Mouse (Mus musculus): Measurements from ENCODE around the gene Zfp869.
"Not testable (repeated sequence)": the region's sequence is repeated elsewhere in the genome, so short reads cannot be mapped to it uniquely, and the experiment has no call there.

The Zfp869 gene

DNA sequence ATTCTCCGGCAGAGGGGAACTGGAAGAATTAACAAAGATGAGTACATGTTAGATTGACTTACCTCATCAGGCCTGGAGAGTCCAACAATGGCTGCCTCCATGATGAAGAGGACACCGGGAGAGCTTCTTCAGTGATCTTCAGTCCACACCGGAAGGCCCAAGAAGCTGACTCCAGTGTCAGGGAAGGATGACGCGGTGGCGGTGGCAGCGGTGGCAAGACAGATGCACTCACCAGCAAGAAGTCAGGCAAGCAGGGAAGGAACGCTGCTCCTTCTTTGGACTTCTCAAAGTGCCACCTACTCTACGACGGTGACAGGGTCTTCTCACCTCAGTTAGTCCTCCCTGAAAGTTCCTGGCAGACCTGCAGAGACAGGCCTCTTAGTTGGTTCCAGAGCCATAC, at the start of gene Zfp869:
Zfp869 (minus strand) TSS at position 101 of the 400 bp plus-strand sequence.
- DNase-seq (ENCODE audit: low spot score) = not testable (repeated sequence)

DNA sequence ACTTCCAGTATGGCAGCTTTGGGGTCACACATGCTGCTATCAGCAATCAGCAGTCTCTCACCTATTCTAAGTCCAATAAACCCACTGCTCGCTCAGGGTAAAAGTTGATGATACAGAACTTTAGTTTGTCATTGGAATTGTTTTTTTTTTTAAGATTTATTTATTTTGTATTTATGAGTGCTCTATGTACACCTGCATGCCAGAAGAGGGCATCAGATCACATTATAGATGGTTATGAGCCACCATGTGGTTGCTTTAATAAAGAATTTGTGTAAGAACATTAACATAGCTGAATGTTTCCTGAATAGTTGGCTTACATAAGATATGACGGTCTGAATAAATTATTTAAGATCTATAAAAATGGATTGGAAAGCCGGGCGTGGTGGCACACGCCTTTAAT, 47.8 kb upstream of the Zfp869 start:
- no peak for DNase-seq (ENCODE audit: low spot score)

DNA sequence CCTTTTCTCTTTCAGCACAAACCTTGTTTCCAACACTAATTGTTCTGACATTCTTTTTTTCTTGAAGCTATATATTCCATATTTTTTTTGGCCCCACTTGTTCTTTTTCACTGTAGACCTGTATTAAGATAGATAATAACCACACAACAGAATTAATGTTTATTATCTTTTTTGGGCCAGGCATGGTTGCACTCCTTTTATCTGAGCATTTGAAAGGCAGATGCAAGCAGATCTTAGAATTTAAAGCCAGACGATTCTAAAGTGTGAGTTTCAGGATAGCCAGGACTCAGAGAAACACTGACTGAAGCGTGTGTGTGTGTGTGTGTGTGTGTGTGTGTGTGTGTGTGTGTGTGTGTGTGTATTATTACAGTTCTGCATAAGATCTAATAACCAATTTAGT, 41.9 kb upstream of the Zfp869 start:
- DNase-seq (ENCODE audit: low spot score) = no peak

DNA sequence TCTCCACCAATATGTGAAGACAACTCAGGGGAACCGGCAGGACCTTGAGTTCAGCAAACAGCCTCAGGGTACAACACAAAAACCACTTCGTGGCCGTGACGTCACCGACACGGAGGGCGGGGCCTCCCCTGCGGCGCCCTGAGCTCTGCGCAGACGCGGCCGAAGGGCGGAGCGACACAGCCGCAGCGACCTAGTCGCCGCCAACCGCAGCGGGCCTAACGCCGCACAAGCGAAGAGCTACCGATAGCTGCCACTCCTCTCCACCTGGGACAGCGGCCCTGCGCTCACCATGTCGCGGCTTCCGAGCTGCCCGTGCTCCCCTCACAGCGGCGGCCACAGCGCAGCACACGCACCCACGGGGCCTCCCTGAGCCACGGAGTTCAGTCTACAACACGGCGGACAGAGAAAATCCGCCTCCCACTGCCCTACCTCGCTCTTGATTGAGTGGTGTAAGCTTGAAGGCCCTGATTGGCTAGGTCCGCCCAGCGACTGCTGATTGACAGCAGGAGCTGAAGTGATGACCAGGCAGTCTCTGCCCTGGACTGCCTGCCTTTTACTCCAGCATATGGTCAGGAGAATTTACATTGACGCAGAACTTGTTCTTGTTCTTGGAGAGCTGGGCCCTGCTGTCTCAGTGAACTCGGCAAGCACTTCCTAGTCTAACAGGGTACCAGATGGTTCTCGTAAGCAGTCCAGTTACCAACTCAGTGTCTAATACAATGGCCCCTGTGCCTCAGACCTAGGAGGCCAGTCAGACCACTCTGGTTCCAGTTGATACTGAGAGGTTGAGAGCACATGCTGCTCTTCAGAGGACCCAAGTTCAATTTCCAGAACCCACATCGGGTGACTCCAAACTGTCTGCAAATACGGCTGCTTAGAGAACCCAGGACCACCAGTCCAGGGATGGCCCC, 39.3 kb upstream of the Zfp869 start, which contains the start of gene Zfp963:
Zfp963 (minus strand) TSS at position 427 of the 911 bp plus-strand sequence.
- peak; percentile 93 for DNase-seq (ENCODE audit: low spot score)

DNA sequence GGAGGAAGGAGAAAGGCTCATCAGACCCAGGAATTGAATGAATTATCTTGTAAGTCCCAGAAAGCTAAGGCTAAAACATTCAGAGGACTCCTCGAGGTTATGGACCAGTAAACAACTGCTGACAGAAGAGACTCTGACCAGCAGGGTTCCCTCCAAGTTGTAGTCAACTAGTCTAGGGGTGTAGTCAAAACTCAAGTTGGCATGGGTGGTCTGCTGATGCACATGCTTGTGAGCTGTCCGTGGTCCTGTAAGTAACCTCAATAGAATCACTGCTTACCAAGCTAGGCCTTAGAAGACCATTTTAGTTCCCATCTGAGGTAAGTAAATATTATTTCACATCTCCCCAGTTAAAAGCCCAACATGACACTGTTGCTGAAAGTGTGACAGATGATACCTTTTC, 30.7 kb upstream of the Zfp869 start:
- DNase-seq (ENCODE audit: low spot score) = no peak

DNA sequence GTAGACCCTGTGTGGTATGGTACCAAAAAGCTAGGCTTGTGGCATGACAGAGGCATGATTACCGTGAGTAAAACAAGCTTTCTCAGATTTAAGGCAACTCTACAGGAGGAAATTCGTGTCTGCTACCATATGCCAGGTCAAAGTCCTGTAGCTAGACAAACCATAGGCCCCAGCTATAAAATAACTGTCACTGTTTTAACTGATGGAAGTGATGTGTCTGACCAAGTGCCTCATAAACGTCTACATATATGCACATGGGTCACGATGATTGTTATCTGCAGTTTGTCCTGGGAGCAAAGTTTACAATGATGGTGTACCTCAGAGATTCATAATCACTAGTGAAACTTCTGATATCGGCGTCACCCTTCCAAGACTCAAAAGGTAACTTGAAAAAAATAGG, 30.2 kb upstream of the Zfp869 start:
- no peak for DNase-seq (ENCODE audit: low spot score)

DNA sequence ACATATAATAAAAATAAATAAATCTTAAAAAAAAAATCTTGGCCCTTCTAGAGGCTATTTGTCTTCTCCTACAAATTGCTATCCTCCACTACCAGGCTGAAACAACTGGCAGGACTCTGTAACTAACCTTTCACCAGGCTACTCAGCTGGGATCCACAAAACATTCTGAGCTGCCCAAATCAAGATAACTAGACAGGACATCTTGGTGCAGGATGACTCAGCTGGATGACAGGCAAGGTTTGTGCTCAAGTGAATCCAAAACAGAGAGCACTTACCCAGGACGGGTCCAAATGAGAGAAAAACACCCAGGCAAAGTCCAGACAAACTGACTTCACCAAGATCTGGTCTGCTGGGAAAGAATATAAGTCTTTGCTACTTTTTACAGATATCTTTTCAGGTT, 25.0 kb upstream of the Zfp869 start:
- no peak for DNase-seq (ENCODE audit: low spot score)

DNA sequence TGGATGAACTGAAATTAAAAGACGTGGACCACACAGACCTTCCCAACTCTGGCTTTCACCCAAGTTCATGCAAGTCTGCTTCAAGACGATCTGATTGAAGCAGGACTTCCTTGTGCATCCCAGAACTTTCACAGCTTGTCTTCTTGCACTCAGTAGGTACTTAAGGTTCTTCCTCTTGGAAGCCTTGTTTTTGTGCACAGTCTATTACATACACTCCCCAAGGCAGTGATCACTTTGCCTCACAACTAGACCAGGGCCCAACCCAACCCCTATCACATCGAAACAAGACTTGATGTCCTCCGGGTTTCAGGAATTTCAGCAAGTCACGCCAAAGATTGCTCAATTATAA, 6.7 kb upstream of the Zfp869 start:
- DNase-seq (ENCODE audit: low spot score) = no peak

DNA sequence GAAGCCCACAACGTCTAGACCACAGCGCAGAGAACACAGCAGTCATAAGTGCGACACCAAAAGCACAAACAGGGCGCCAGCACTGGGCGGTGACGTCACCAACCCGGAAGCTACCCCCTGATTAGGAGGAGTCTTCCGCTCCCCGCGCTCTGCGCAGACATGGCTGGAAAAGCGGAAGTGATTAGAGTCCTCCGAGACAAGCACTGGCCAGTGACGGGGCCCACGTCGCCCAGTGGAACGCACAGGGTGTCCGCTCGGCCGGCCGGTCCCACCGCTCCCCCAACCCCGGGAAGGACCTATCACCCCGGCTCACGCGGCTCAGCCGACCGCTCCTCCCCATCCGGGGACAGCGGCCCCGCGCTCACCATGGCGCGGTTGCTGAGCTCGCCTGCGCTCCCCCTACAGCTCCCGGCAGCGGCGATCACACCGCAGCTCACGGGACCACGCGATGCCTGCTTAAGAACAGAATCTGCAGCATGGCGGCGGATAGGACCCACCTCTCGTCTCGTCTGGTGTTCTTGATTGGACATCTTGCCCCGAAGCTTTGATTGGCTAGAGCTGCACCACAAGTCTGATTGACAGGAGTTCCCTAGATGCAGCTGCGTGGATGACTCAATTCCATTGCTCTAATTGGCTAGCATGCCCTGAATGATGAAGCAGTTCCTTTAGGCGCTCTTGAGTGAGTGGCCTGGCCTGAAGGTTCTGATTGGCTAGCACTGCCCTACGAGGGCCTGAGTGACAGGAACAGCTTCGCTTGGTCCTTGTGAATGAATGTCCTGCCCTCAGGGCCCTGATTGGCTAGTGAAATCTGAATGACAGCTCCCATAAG, 6.1 kb upstream of the Zfp869 start:
- peak; percentile 97 for DNase-seq (ENCODE audit: low spot score)

DNA sequence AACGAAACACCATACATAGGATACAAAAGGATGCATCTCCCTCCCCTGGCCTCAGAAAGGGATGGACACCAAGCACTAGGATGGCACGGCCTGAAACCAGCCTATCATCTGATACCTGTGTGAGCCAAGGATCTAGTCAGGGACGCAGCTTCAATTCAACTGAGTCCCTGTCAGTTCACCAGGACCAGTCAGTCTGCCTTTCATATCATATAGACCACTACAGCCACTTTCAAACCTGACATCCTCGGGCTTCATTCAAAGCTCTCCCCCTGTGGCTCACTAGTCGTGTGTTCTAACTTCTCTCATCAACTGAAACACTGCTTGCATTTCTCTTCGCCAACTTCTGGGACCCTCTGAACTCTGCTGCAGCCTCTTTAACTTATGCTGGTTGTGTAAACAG, 4.8 kb upstream of the Zfp869 start:
- DNase-seq (ENCODE audit: low spot score) = no peak

DNA sequence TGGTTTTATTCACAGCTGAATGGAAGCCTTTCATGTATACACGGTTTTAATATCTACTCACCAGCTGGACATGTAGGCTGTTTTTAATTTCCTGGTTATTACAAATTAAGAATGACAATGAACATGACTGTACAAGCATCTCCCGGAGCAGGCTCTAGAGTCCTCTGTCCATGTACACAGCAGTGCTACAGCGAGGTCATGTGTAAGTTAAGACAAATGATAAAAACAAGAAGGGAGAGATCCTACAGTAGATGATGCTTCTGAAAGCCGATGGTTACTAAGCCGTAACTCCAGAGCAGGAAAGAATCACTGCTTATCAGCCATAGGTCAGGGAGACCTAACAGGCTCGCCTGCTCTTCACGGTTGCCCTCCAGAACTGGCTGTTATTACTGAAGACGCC, 3.0 kb upstream of the Zfp869 start:
- DNase-seq (ENCODE audit: low spot score) = no peak

DNA sequence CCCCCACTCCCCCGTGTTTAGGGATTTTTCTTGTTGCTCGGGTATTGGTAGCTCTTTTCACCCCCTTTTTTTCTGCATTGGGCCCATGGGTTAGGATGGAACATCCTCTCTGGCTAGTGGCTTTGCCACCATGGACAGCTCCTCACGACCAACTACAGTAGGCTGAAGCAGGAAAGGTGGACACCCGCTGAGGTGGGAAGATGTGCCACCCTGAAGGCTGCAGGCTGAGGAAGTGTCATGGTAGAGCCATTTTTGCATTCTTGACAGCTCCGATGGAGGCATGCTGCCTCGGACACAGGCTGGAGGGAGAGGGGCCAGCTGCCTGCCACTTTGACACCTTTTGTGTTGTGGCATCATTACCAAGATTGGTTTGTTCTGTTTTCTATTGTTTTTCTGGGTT, 8.7 kb downstream of the Zfp869 start:
- DNase-seq (ENCODE audit: low spot score) = no peak

DNA sequence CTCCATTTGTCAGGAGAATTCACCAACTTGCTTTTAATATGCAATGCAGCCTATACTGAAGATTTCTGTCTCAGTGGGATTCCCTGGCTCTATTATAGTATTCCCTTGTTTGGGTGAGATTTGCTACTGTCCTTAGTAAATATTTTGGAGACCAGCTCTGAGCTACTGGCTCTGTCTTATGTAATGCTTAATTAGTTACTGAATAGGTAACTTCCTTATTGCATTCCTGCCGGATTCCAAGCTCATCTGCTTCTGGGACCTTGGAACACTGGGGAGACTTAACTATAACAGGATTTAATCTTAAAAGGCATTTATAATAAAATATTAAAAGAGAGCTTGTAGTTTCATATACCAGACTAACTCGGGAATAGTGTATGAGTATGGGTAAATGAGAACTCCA, 45.5 kb downstream of the Zfp869 start:
- DNase-seq (ENCODE audit: low spot score) = not testable (repeated sequence)

DNA sequence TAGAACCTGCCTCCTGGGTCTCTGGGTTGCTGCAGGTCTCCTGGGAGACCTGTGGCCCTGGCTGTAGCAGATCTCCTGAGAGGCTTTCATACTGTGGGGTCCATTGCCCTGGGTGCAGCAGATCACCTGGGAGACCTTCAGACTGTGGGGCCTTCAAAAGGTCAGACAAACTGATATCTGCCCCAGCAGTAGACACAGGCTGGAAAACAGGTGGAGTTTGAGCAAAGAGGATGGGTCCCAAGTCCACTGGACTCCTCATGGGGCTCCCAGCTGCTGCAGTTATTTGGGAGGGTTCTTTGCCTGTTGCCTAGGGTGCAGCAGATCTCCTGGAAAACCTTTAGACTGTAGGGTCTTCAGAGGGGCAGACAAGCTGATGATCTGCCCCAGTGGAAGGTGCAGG, 49.2 kb downstream of the Zfp869 start:
- no peak for DNase-seq (ENCODE audit: low spot score)
